ENCODE assay signal across 1 mouse cellular context in the genomic region with DNA sequence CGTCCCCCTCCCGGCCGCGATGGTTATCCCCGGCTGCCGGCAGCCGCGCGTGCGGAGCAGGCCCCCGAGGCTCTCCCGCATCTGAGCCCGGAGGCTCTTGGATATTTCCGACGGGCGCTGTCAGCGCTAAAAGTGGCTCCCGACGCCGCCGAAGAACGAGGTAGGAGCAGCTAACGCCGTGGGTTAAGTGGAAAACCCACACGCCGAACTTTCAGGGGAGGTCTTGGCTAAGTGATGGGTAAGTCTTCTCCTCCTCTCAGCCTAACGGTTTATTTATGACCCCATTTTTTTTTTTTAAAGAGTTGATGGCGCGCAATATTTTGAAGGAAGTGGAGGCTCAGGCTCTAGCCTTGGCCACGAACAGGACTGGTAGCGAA.
A peak's percentile ranks its signal among the peaks of the same experiment; 100 is the strongest.
TF ChIP-seq lines count a peak whose summit lies in the region.

No protein-coding gene starts in this region.

TF ChIP-seq in MEL, 35 proteins besides CTCF, POLR2A, EP300 and RAD21 (continued from another document):
- TF ChIP-seq GATA1 (IDR thresholded peaks at IDR 0.05; ENCODE audit: low read depth, low read length), result no peak
- peak; percentile 53; the same call in 1 of the 2 replicates for TF ChIP-seq MXI1 (IDR thresholded peaks at IDR 0.05; ENCODE audit: low read depth, low read length)
- no peak for TF ChIP-seq JUND (IDR thresholded peaks at IDR 0.05; ENCODE audit: low read depth, low read length)
- no peak; the same call in 1 of the 2 replicates for TF ChIP-seq ELF1 (IDR thresholded peaks at IDR 0.05; ENCODE audit: low read depth, low read length)
- no peak for TF ChIP-seq ETS1 (IDR thresholded peaks at IDR 0.05; ENCODE audit: low read depth, low read length)
- TF ChIP-seq ZKSCAN1 (IDR thresholded peaks at IDR 0.05; ENCODE audit: low read depth, low read length), result no peak
- TF ChIP-seq CHD1 (IDR thresholded peaks at IDR 0.05; ENCODE audit: low read depth, low read length), result no peak
